Mouse (Mus musculus): ENCODE measurements around the gene Gp2. TPM values are rescaled to one million over a fixed set of nuclear protein-coding genes. Genes with fewer than 3 reads are reported as not detected.
A peak's percentile ranks its signal among the peaks of the same experiment; 100 is the strongest.

Gp2 gene
- polyA plus RNA-seq, 1 experiment from 2014 or later: not detected

GRCm38 (mm10) chr7:119394050-119394732, 64.9 kb downstream of the Gp2 start:
- H3K4me2 ChIP-seq: no peak overlapping the region
- no peaks in the 10 kb centered on the region for H3K36me3 ChIP-seq
- H3K27ac ChIP-seq: peak overlapping the region; percentile 31; the same call in 1 of the 2 replicates
- H3K4me1 ChIP-seq (replicated peaks): no peaks in the 10 kb centered on the region
- H3K4me3 ChIP-seq: no peak overlapping the region
- H3K9ac ChIP-seq: no peak overlapping the region
- no peak for ATAC-seq (ENCODE audit: low FRiP score)
- H3K27me3 ChIP-seq: no peaks in the 10 kb centered on the region
- 69% methylated on average over 13 of the region's 13 CpGs for whole genome bisulfite sequencing
- no peaks in the 10 kb centered on the region for H3K9me3 ChIP-seq

Other genes starting within 250 kb of the Gp2 start
- gene Umod, start 20.0 kb upstream of the Gp2 start, polyA plus RNA-seq (2015; fragmentation: Nextera tagmentation; extraction: Ambion mirVana): not detected in 2 replicates
- gene Acsm5, start 60.2 kb upstream of the Gp2 start, polyA plus RNA-seq (2015; fragmentation: Nextera tagmentation; extraction: Ambion mirVana): not detected in 2 replicates
- 0.14 and 0.32 TPM in 2 replicates for gene Pdilt, start 64.2 kb upstream of the Gp2 start, polyA plus RNA-seq (2015; fragmentation: Nextera tagmentation; extraction: Ambion mirVana)
- gene Acsm2, start 95.1 kb upstream of the Gp2 start, polyA plus RNA-seq (2015; fragmentation: Nextera tagmentation; extraction: Ambion mirVana): not detected in 2 replicates
- not detected in 2 replicates for gene Acsm1, start 147.7 kb upstream of the Gp2 start, polyA plus RNA-seq (2015; fragmentation: Nextera tagmentation; extraction: Ambion mirVana)
- not detected in 2 replicates for gene Acsm4, start 230.7 kb upstream of the Gp2 start, polyA plus RNA-seq (2015; fragmentation: Nextera tagmentation; extraction: Ambion mirVana)

All from hindbrain, embryonic 13.5 days (tissue).